29 mouse cellular contexts compared by ENCODE assay signal in the genomic region with DNA sequence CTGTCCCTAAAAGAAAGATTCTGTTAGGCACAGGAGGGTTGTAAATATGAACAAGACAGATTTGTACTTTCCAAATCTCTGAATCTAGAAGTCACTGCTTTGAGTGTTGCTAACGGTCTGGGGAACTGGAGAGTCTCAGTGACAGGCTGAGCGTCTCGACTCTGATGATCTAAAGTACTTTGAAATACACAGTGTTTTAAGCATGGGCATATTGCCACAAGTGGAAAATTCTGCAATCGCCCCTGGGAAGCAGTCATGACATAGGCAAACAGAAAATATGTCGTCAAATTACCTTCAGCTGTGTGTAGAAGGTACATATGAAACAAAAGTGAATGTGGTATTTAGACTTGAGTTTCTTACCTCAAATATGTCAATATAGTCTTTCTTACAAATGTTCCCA. TPM values are rescaled to one million over a fixed set of nuclear protein-coding genes. Genes with fewer than 3 reads are reported as not detected.
A peak's percentile ranks its signal among the peaks of the same experiment; 100 is the strongest.
DNase-seq lines count a peak whose midpoint lies in the region; ATAC-seq and TF ChIP-seq lines count a peak whose summit lies in the region.
"Had no signal": no experiment of that assay in that cellular context is flagged by ENCODE, and none has a peak within 500 bp of the region (broad histone marks: within the 10 kb centered on the region; RNA-seq: fewer than 3 reads in every experiment).

No protein-coding gene starts in this region.

- H3K36me3 ChIP-seq in heart, embryonic 13.5 days = peaks cover 11% of the 10 kb centered on the region
- H3K36me3 ChIP-seq: stomach, embryonic 15.5 days had no signal

- H3K9ac ChIP-seq in heart, embryonic 13.5 days = no peak overlapping the region
- H3K9ac ChIP-seq: hindbrain, embryonic 12.5 days; kidney, embryonic 15.5 days; limb, embryonic 12.5 days; liver, postnatal 0 days; stomach, embryonic 15.5 days had no signal

- ATAC-seq in heart, embryonic 13.5 days (ENCODE audit: extremely low read depth, insufficient number of reproducible peaks, low FRiP score, low TSS enrichment) = no peak
- ATAC-seq: forebrain, embryonic 14.5 days; intestine, postnatal 0 days; liver, postnatal 0 days; Patski had no signal

- TF ChIP-seq POLR2A in lung, adult 2 months (IDR thresholded peaks at IDR 0.05; ENCODE audit: borderline replicate concordance, extremely low read depth, low read depth, low read length) = no peak

- H3K4me3 ChIP-seq in heart, embryonic 13.5 days = no peak overlapping the region
- no peak overlapping the region for H3K4me3 ChIP-seq in lung, adult 2 months (replicated peaks; ENCODE audit: extremely low read depth, low read depth, low read length)
- H3K4me3 ChIP-seq: erythroblast, embryonic 14.5 days; heart, embryonic 10.5 days; hindbrain, embryonic 12.5 days; kidney, embryonic 15.5 days; limb, embryonic 12.5 days; stomach, embryonic 15.5 days had no signal

- H3K27ac ChIP-seq in heart, embryonic 13.5 days (replicated peaks) = peak overlapping the region; percentile 48; the same call in 1 of the 2 replicates
- H3K27ac ChIP-seq: heart, embryonic 10.5 days; hindbrain, embryonic 12.5 days; kidney, embryonic 15.5 days; limb, embryonic 12.5 days had no signal

- WGBS in heart, embryonic 13.5 days = 37% methylated on average over 5 of the region's 5 CpGs
- 40% methylated on average over 5 of the region's 5 CpGs for WGBS in lung, adult 2 months

- TF ChIP-seq CTCF in lung, adult 2 months (IDR thresholded peaks at IDR 0.05; ENCODE audit: insufficient read depth, low read length) = no peak

- peaks cover 58% of the 10 kb centered on the region for H3K4me1 ChIP-seq in heart, embryonic 13.5 days
- H3K4me1 ChIP-seq in lung, adult 2 months (ENCODE audit: control insufficient read depth, insufficient read depth, low read length) = peaks cover 8% of the 10 kb centered on the region
- H3K4me1 ChIP-seq: stomach, embryonic 15.5 days had no signal

- DNase-seq in adrenal gland, postnatal 36 days = peak; percentile 37 to 45
- no peak for DNase-seq in adrenal gland, postnatal 4 days (ENCODE audit: low spot score in 2 of 2)
- no peak for DNase-seq in heart, adult 18-20 months
- DNase-seq in lung, postnatal 36 days = peak; percentile 22
- no peak for DNase-seq in lung, adult 2 months
- no peak for DNase-seq in urinary bladder, postnatal 36 days (ENCODE audit: low spot score in 2 of 2)
- DNase-seq: cerebellum, adult 11 months; cerebellum, adult 9-11 months; gastrocnemius, postnatal 10 days; heart, postnatal 14 days; kidney, postnatal 4 days; liver, postnatal 0 days; thymus, adult 2 months; thymus, postnatal 4 days had no signal

- no peaks in the 10 kb centered on the region for H3K9me3 ChIP-seq in heart, embryonic 13.5 days
- H3K9me3 ChIP-seq: heart, embryonic 10.5 days; hindbrain, embryonic 12.5 days; kidney, embryonic 15.5 days; limb, embryonic 12.5 days; stomach, embryonic 15.5 days had no signal

- no peak overlapping the region for H3K4me2 ChIP-seq in heart, embryonic 13.5 days
- H3K4me2 ChIP-seq: hindbrain, embryonic 12.5 days; kidney, embryonic 15.5 days; limb, embryonic 12.5 days; liver, embryonic 11.5 days; midbrain, embryonic 11.5 days; stomach, embryonic 15.5 days had no signal

- no peaks in the 10 kb centered on the region for H3K27me3 ChIP-seq in heart, embryonic 13.5 days (replicated peaks)
- H3K27me3 ChIP-seq: hindbrain, embryonic 12.5 days; kidney, embryonic 15.5 days; limb, embryonic 12.5 days; Patski; stomach, embryonic 15.5 days had no signal

RNA-seq across cellular contexts. Expression of a gene that starts 51.4 kb away (rescaled TPM):
- total RNA-seq in adrenal gland, postnatal 36 days (2021) = 10 to 100 TPM; 13.3 to 27.2 TPM
- 10 to 100 TPM; 36.1 to 39.3 TPM for total RNA-seq in adrenal gland, postnatal 4 days (2021)
- 2.8 and 3.1 TPM in 2 replicates for polyA plus RNA-seq in heart, embryonic 13.5 days (2015; fragmentation: Nextera tagmentation; extraction: Ambion mirVana)
- total RNA-seq in heart, adult 18-20 months (2021) = 1 to 10 TPM; 3.9 to 4.0 TPM
- polyA plus RNA-seq in lung, adult 2 months (2012; rRNA removed) = 4.2 and 5.3 TPM in 2 replicates
- total RNA-seq: megakaryocyte progenitor cell, adult 5-6 weeks; monocyte, adult 5-6 weeks; neutrophil, adult 5-6 weeks had no signal
- polyA plus RNA-seq: erythroblast, embryonic 14.5 days had no signal

Comparison
In these comparisons a context has a peak if more than half of its experiments do, and no peak if none do; other contexts are left out.
1. DNase-seq: peak in adrenal gland, postnatal 36 days (2 of 2) and lung, postnatal 36 days (single experiment); none in adrenal gland, postnatal 4 days (0 of 2), heart, adult 18-20 months (0 of 2), lung, adult 2 months (single experiment) and urinary bladder, postnatal 36 days (0 of 2).